Mouse (Mus musculus) liver, adult 2 months (tissue): ENCODE results near the gene Ddx5. TPM values are rescaled to one million over a fixed set of nuclear protein-coding genes. Genes with fewer than 3 reads are reported as not detected.

ENCODE experiments used
- DNase-seq: peaks from one replicate; pipeline ENCODE4 v3.0.0-alpha.2; 2011; ENCODE audit warnings: low read depth, low spot score; ENCODE audit errors: extremely low read depth
- H3K27ac ChIP-seq: fragments of 200-500 bp; replicated peaks from 2 replicates; pipeline ENCODE4 v1.5.1; 2012; ENCODE audit warnings: low read depth, mild to moderate bottlenecking, control low read depth, inconsistent platforms, low read length; ENCODE audit not compliant: insufficient read depth
- H3K27me3 ChIP-seq: fragments of 200-500 bp; 2 replicates; pipeline ENCODE4 v1.6.1; 2012; ENCODE audit warnings: mild to moderate bottlenecking, moderate library complexity, low read length, inconsistent platforms; ENCODE audit not compliant: control insufficient read depth, insufficient read depth
- H3K36me3 ChIP-seq: fragments of 200-500 bp; 2 replicates; pipeline ENCODE4 v1.6.1; 2012; ENCODE audit warnings: low read length, inconsistent platforms; ENCODE audit not compliant: control insufficient read depth, insufficient read depth
- H3K4me1 ChIP-seq: fragments of 200-500 bp; 2 replicates; pipeline ENCODE4 v1.6.1; 2011; ENCODE audit warnings: low read length; ENCODE audit not compliant: control insufficient read depth, insufficient read depth
- H3K4me3 ChIP-seq: fragments of 200-500 bp; 2 replicates; pipeline ENCODE4 v1.5.1; 2011; ENCODE audit warnings: low read depth, mild to moderate bottlenecking, control low read depth, low read length, moderate library complexity; ENCODE audit not compliant: insufficient read depth
- H3K79me2 ChIP-seq: fragments of 200-500 bp; 2 replicates; pipeline ENCODE4 v1.6.1; 2012; ENCODE audit warnings: inconsistent platforms, mild to moderate bottlenecking, low read length, moderate library complexity; ENCODE audit not compliant: control insufficient read depth, insufficient read depth
- H3K9ac ChIP-seq: fragments of 200-500 bp; 2 replicates; pipeline ENCODE4 v1.6.1; 2012; ENCODE audit warnings: low read depth, mild to moderate bottlenecking, control low read depth, inconsistent platforms, low read length
- CTCF ChIP-seq: fragments of 200-500 bp; IDR thresholded peaks from 2 replicates; pipeline ENCODE4 v1.5.1; 2011; ENCODE audit warnings: low read depth, low read length, control low read depth
- POLR2A ChIP-seq: fragments of 200-500 bp; IDR thresholded peaks from 2 replicates; pipeline ENCODE4 v1.6.1; 2011; ENCODE audit warnings: low read length, control low read depth; ENCODE audit not compliant: insufficient read depth; ENCODE audit errors: extremely low read depth
- WGBS: fragments of 180-500 bp; shearing (Covaris S2); methylation state at CpG from one replicate; pipeline ENCODE4 v1.1.7; 2018; 5-methylcytosine and 5-hydroxymethylcytosine counted together
- polyA plus RNA-seq: library from polyadenylated mRNA; depleted of rRNA; stranded (reverse); fragments of >200 nt; gene quantifications from 2 replicates; pipeline ENCODE4 v1.2.3, GENCODE M21; 2012; rRNA removed
- total RNA-seq: library from RNA; depleted of rRNA; stranded (reverse); fragments of >200 nt; gene quantifications from 2 replicates; pipeline ENCODE4 v1.2.3, GENCODE M21; 2014; rRNA removed

Ddx5 gene
- total and polyA plus RNA-seq, 2 experiments, result 218 to 389 TPM

- no peak overlapping the region for H3K9ac ChIP-seq
- H3K27ac ChIP-seq, result no peak overlapping the region
- WGBS, result 90% methylated on average over 3 of the region's 3 CpGs
- H3K27me3 ChIP-seq, result no peaks in the 10 kb centered on the region
- no peak overlapping the region for H3K4me3 ChIP-seq
- no peaks in the 10 kb centered on the region for H3K79me2 ChIP-seq
- DNase-seq, result no peak
- H3K4me1 ChIP-seq, result no peaks in the 10 kb centered on the region
- TF ChIP-seq POLR2A (no peak), CTCF (no peak)
- H3K36me3 ChIP-seq, result no peaks in the 10 kb centered on the region
Measured at GRCm38 (mm10) chr11:106736614-106737013, 52.4 kb downstream of the Ddx5 start.

GRCm38 (mm10) chr11:106730714-106731113 is 58.3 kb downstream of the Ddx5 start:
- H3K4me1 ChIP-seq, result peaks cover 5% of the 10 kb centered on the region; the same call in 1 of the 2 replicates
- no peak for DNase-seq
- no peak overlapping the region for H3K9ac ChIP-seq
- no peak overlapping the region for H3K4me3 ChIP-seq
- no peak overlapping the region for H3K27ac ChIP-seq
- no peaks in the 10 kb centered on the region for H3K79me2 ChIP-seq
- no peaks in the 10 kb centered on the region for H3K27me3 ChIP-seq
- WGBS, result 85% methylated on average over 4 of the region's 4 CpGs
- no peaks in the 10 kb centered on the region for H3K36me3 ChIP-seq
- TF ChIP-seq POLR2A, result no peak
- no peak for TF ChIP-seq CTCF

Other genes starting within 250 kb of the Ddx5 start
- gene Tex2, start 175.8 kb downstream of the Ddx5 start, total RNA-seq, result 60.4 and 63.4 TPM in 2 replicates
- 45.3 and 49.7 TPM in 2 replicates for gene Tex2, start 175.8 kb downstream of the Ddx5 start, polyA plus RNA-seq
- gene Pecam1, start 38.6 kb downstream of the Ddx5 start, total RNA-seq, result 14.6 and 16.7 TPM in 2 replicates
- gene Pecam1, start 38.6 kb downstream of the Ddx5 start, polyA plus RNA-seq, result 5.0 and 5.4 TPM in 2 replicates
- 0.37 and 1.1 TPM in 2 replicates for gene Milr1, start 38.0 kb downstream of the Ddx5 start, total RNA-seq
- 0.10 TPM in 2 replicates for gene Milr1, start 38.0 kb downstream of the Ddx5 start, polyA plus RNA-seq
- gene Polg2, start 9.6 kb downstream of the Ddx5 start, total RNA-seq, result 12.6 and 13.0 TPM in 2 replicates
- gene Polg2, start 9.6 kb downstream of the Ddx5 start, polyA plus RNA-seq, result 5.8 and 6.4 TPM in 2 replicates
- gene Cep95, start 67 bp upstream of the Ddx5 start, total RNA-seq, result 5.8 and 8.4 TPM in 2 replicates
- gene Cep95, start 67 bp upstream of the Ddx5 start, polyA plus RNA-seq, result 0.96 and 1.2 TPM in 2 replicates
- 29.7 and 29.9 TPM in 2 replicates for gene Smurf2, start 131.5 kb upstream of the Ddx5 start, total RNA-seq
- 6.4 and 7.2 TPM in 2 replicates for gene Smurf2, start 131.5 kb upstream of the Ddx5 start, polyA plus RNA-seq
- 28.0 and 32.2 TPM in 2 replicates for gene Kpna2, start 210.4 kb upstream of the Ddx5 start, total RNA-seq
- gene Kpna2, start 210.4 kb upstream of the Ddx5 start, polyA plus RNA-seq, result 17.0 and 20.9 TPM in 2 replicates
- gene 1810010H24Rik, start 236.5 kb upstream of the Ddx5 start, total RNA-seq, result 3.0 and 3.5 TPM in 2 replicates
- gene 1810010H24Rik, start 236.5 kb upstream of the Ddx5 start, polyA plus RNA-seq, result 2.8 and 3.4 TPM in 2 replicates